Mouse (Mus musculus) ovary, postnatal 10 days (tissue): ENCODE measurements around the gene Pglyrp1.

Experiments used
- DNase-seq: peaks from one replicate; pipeline ENCODE4 v3.0.0; 2022; ENCODE audit warnings: low spot score

The Pglyrp1 gene

GRCm38 (mm10) chr7:18886963-18887362, 15.8 kb downstream of the Pglyrp1 start:
- no peak for DNase-seq

- DNase-seq, result no peak
Measured at GRCm38 (mm10) chr7:18890848-18891247, 19.7 kb downstream of the Pglyrp1 start.

GRCm38 (mm10) chr7:18891872-18892599, 20.9 kb downstream of the Pglyrp1 start:
- DNase-seq, result peak; percentile 68

DNA sequence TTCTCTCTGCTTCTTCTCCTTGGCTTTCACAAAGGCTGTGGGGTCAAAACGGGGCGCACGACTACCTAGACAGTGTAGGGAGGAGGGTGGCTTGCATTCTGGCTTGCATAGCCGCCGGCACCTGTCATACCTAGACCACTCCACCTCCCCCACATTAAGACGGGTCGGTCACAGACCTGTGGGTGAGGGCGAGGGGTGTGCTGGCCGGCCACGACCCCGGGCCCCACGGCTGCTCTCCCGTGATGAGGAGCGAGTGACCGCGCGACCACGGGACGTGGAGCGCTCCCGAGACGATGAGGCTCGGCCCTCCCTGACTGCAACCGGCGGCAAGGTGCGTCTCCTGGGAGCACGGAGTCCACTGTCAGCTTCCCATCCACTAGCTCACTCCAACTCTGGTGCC, 21.9 kb downstream of the Pglyrp1 start:
- DNase-seq, result no peak

DNA sequence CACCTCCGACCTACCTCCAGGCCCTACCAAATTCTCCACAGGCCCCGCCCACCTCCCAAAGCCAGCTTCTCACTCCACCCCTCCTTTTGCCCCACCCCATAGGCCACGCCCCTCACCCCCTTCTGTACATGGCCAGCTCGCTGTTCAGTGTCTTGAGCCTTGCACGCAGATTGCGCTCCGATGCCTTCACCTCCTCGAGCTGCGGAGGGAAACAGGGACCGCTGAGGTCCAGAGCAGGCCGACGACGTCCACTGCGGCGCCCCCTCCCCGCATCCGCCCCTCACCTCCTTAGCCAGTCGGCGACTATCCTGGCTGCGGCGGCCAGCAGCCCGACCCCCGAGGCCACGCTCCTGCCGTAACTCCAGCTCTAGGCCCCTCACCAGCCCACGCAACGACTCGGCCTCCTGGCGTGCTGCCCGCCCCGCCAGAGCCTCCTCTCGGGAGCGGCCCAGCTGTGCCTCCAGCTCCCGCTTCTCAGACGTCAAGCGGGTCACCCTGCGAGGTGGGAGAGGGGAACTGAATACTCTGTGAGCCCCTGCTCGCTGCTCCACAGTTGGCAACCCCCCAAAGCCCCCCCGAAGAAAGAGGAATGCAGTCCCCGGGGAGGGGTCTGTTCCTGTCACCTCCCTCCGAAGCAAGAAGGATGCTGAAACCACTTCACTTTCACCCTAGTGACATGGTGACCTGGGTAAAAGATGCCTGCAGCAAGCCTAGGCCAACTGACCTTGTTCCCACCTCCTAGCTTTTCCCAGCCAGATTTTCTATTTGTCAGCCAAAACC, 22.7 kb downstream of the Pglyrp1 start:
- no peak for DNase-seq

DNA sequence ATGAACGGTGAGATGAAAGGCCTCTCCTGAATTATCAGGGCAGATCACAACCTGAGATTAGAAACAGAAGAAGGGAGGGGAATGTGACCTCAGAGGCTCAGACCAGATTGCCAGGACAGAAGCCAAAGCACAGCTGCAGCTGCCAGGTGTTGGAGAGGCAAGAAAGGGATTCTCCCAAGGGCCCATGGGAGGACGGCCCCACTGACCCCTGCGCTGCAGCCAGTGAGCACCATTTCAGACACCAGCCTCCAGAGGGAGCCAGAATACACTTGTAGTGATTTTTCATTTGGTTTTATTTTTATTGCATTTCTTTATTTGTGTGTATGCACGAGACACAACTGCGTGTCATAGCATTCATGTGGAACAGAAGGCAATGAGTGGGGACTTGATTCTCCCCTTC, 25.4 kb downstream of the Pglyrp1 start:
- no peak for DNase-seq

DNA sequence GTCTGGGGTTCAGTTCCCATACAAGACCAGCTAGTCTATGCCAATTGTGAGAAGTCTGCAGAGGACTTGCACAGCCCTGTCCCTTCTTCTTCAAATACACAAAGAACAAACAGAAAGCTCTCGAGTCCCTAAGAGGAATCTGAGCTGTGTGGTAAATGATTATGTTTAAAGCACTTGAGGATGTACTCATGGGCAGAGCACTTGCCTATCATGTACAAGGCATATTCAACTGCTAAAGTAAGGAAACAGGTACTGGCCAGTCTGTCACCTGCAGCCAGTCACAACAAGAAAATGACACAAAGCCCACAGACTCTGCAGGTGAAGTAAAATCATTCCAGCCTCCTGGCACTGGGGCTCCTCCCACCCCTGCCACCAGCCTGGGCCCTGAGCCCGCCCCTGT, 29.4 kb downstream of the Pglyrp1 start:
- no peak for DNase-seq

- DNase-seq, result no peak
Measured at GRCm38 (mm10) chr7:18902486-18902885, 31.4 kb downstream of the Pglyrp1 start.

GRCm38 (mm10) chr7:18904971-18905370, 33.8 kb downstream of the Pglyrp1 start:
- no peak for DNase-seq

GRCm38 (mm10) chr7:18909797-18910196, 38.7 kb downstream of the Pglyrp1 start:
- no peak for DNase-seq

- DNase-seq, result peak; percentile 92
Measured at GRCm38 (mm10) chr7:18910241-18910831, 39.2 kb downstream of the Pglyrp1 start, which contains the start of gene Ccdc61. Gene Ccdc61, minus strand, starts transcription at chr7:18910415.

GRCm38 (mm10) chr7:18916254-18916653, 45.1 kb downstream of the Pglyrp1 start:
- no peak for DNase-seq

DNA sequence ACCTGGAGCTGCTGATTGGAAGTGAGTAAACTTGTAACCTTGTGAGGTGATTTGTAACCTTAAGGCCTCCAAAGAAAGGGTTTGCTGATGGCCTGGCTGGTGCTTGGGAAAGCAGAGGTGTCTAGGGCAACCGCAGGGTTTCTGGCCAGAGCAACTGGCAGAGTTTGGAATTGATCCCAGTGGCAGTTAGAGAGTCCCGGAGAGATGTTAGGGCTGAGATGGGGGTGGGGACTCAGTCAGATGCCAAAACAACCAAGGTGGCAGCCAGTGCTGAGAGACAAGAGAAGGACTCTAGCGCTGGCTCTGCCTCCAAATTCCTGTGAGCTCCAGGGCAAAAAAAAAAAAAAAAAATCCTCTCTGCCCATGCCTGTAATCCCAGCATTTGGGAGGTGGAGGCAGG, 46.8 kb downstream of the Pglyrp1 start:
- DNase-seq, result no peak

DNA sequence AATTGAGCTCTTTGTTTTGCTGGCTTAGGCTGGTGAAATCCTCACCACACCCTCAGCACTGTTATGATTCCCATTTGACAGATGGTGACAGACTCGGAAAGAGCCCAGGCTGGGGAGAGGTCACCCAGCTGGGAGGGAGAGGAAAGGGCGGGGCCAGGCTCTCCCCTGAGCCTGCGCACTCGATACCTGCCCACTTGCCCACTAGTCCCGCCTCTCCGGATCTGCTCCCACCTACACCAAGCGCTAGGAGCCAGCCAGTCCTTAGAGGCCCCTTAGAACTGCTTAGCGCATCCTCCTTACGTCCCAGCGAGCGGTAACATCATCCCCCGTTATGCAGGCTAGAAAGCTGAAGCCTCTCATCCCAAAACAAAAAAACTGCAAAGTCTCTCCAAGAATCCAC, 49.9 kb downstream of the Pglyrp1 start:
- DNase-seq, result no peak

DNA sequence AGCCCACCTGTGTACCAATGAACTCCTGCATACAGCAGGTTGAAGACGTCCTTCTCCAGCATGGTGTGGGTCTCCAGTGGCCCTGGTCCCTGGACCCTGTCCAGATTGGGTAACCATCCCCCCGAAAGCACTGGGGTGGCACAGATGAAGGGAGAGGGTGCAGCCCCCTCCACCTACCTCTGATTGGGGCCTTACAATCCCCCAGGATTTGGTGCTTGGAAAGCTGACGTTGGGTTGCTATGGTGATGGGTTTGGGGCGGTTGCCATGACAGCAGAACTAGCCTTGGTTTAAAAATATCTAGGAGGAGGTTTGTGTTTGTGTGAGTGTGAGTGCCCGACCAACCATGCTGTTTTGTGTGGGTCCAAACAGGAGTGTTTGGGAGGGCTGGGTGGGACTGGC, 51.7 kb downstream of the Pglyrp1 start:
- no peak for DNase-seq

DNA sequence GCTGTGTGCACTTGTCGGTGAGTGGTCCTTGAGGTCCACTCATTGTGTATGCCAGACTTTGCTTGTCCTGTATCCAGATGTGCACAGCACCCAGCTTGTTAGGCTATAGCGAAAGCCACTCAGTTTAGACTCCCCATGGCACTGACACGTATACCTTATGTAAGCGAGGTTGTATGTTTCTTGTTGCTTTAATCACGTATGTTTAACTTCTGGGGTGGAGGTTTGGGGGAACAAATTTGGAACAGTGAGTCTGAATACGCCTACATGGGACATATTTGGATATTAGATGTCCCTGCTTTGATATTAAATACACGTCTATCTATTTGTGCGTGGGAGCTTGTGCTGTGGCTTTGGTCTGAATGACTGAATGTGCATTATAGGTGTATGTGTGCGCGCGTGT, 52.1 kb downstream of the Pglyrp1 start:
- DNase-seq, result no peak

DNA sequence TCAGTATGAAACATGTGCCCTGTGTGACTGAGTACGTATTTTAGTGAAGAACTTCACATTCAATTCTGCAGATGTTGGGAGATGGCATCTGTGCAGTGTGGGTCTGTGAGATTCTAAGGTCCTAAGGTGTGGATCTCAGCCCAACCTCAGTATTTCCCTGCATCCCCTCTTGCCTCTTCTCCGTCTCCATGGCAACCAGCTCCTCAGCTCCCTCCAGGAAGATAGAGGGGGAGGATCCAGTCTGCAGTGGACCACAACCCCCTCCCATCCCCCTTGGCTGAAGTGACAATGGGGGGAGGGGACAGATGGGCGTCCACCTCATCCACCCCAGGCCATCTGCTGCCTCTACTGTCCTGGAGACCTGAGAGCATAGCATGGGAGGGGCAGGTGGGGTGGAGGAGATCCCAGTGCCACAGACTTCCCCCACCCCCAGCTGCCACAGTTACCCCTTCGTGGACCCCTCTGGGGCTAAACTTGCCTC, 52.6 kb downstream of the Pglyrp1 start:
- no peak for DNase-seq

DNA sequence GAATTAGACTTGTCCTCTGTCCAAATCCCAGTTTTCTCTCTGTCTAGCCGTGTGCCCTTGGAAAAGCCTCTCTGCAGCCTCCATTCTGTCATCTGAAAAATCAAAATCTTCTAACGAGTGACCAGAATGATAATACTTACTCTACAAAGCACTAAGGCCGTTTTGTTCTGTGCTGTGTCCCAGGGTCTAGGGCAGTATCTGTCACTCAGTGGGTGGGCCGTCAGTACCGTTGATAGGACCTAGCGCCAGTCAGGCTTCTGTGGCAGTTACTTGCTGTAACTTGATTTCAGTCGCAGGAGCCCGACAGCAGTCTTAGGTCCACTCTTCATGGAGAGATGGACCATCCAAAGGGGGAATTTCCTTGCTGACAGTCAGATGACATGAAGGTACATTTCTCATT, 53.2 kb downstream of the Pglyrp1 start:
- no peak for DNase-seq

- peak; percentile 27 for DNase-seq
Measured at GRCm38 (mm10) chr7:18925162-18925938, 54.2 kb downstream of the Pglyrp1 start, which contains the start of gene Nova2. Gene Nova2, plus strand, starts transcription at chr7:18925888.

DNA sequence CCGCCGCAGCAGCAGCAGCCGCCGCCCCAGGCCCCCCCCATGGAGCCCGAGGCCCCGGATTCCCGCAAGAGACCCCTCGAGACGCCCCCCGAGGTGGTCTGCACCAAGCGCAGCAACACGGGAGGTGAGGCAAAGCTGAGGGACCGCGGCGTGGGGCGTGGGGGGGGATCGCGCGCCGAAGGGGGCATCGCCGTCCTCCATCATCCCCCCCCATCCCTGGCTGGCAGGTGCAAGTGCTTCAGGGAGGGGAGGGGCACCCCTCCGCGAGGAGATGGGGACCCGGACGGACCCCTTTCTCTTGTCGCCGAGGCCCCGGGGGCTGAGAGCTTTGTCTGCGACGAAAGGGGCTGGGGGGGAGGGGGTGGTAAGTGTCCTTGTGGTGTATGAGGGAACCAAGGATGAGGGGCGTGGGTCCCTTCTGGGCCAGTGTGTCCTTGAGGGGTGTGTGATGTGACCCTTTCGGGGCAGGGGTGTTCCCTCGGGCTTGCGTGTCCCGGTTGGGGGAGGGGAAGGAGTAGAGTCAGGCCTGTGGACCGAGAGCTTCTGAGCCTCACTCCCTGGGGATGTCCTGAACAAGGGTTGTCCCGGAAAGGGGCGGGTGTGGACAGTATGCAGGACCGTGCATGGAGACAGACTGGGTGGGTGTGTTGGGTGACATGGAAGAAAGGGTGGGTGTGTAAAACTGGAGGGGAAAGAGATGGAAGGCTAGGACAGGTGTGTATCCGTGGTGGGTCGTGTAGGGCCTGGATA, 55.1 kb downstream of the Pglyrp1 start:
- DNase-seq, result no peak

GRCm38 (mm10) chr7:18926911-18927310, 55.8 kb downstream of the Pglyrp1 start:
- no peak for DNase-seq
